Mouse (Mus musculus) limb, embryonic 15.5 days (tissue): ENCODE data around the gene Pla2g2f. TPM values are rescaled to one million over a fixed set of nuclear protein-coding genes. Genes with fewer than 3 reads are reported as not detected.

Source experiments
- polyA plus RNA-seq: library from polyadenylated mRNA; unstranded; fragments of >200 nt; fragmentation: Nextera tagmentation; extraction: Ambion mirVana; gene quantifications from 2 replicates; pipeline ENCODE4 v1.2.1, GENCODE M21; 2015

The Pla2g2f gene
- polyA plus RNA-seq, 1 experiment from 2014 or later = 60.8 TPM

Other genes with a start within 250 kb of the Pla2g2f start
- 0.08 and 0.11 TPM in 2 replicates for gene Vwa5b1, start 121.7 kb downstream of the Pla2g2f start, polyA plus RNA-seq
- gene Pla2g2c, start 32.8 kb downstream of the Pla2g2f start, polyA plus RNA-seq = 0.24 TPM in 1 of 2 replicates, not detected in the other
- 0.43 and 0.54 TPM in 2 replicates for gene Ubxn10, start 20.5 kb downstream of the Pla2g2f start, polyA plus RNA-seq
- 0.26 and 0.51 TPM in 2 replicates for gene Pla2g2d, start 18.1 kb upstream of the Pla2g2f start, polyA plus RNA-seq
- 1.3 and 1.7 TPM in 2 replicates for gene Pla2g5, start 105.9 kb upstream of the Pla2g2f start, polyA plus RNA-seq
- not detected in 2 replicates for gene Gm13030, start 116.3 kb upstream of the Pla2g2f start, polyA plus RNA-seq
- gene Pla2g2e, start 120.3 kb upstream of the Pla2g2f start, polyA plus RNA-seq = not detected in 2 replicates
- gene Otud3, start 156.3 kb upstream of the Pla2g2f start, polyA plus RNA-seq = 2.6 and 2.8 TPM in 2 replicates
- 0.19 and 0.32 TPM in 2 replicates for gene Rnf186, start 209.5 kb upstream of the Pla2g2f start, polyA plus RNA-seq
- 5.3 and 5.5 TPM in 2 replicates for gene Tmco4, start 215.3 kb upstream of the Pla2g2f start, polyA plus RNA-seq